Mouse (Mus musculus) kidney, postnatal 0 days (tissue): Measurements from ENCODE around the gene Abca1. TPM values are rescaled to one million over a fixed set of nuclear protein-coding genes. Genes with fewer than 3 reads are reported as not detected.

Experiments
- ATAC-seq: fragments of 200-750 bp; cut with Nextera tagmentation; replicated peaks from 2 replicates; pipeline ENCODE4 v1.8.0; 2017; ENCODE audit warnings: low read depth, moderate number of reproducible peaks, moderate TSS enrichment, moderate library complexity; ENCODE audit not compliant: low FRiP score
- DNase-seq: peaks from one replicate; pipeline ENCODE4 v3.0.0-alpha.2; 2016; ENCODE audit warnings: low spot score
- H3K27ac ChIP-seq: fragments of 300-500 bp; sonication (generic); 2 replicates; pipeline ENCODE4 v1.5.1; 2014; ENCODE audit warnings: mild to moderate bottlenecking
- H3K27me3 ChIP-seq: fragments of 300-500 bp; sonication (generic); 2 replicates; pipeline ENCODE4 v1.6.1; 2014; ENCODE audit warnings: low read length, mixed read lengths; ENCODE audit not compliant: insufficient read depth
- H3K36me3 ChIP-seq: fragments of 300-500 bp; sonication (generic); 2 replicates; pipeline ENCODE4 v1.6.1; 2014; ENCODE audit warnings: low read length, mixed read lengths; ENCODE audit not compliant: insufficient read depth
- H3K4me1 ChIP-seq: fragments of 300-500 bp; sonication (generic); replicated peaks from 2 replicates; pipeline ENCODE4 v1.6.1; 2014; ENCODE audit warnings: antibody characterized with exemption, low read length, mixed read lengths; ENCODE audit not compliant: insufficient read depth
- H3K4me2 ChIP-seq: fragments of 300-500 bp; sonication (generic); 2 replicates; pipeline ENCODE4 v1.6.1; 2014; ENCODE audit warnings: mild to moderate bottlenecking, low read length, moderate library complexity, mixed read lengths
- H3K4me3 ChIP-seq: fragments of 300-500 bp; sonication (generic); replicated peaks from 2 replicates; pipeline ENCODE4 v1.5.1; 2014; ENCODE audit warnings: low read depth, low read length
- H3K9ac ChIP-seq: fragments of 300-500 bp; sonication (generic); 2 replicates; pipeline ENCODE4 v1.6.1; 2014; ENCODE audit warnings: low read depth, low read length
- H3K9me3 ChIP-seq: fragments of 300-500 bp; sonication (generic); replicated peaks from 2 replicates; pipeline ENCODE4 v1.6.1; 2016; ENCODE audit warnings: low read length, inconsistent platforms, mixed read lengths
- CTCF ChIP-seq: IDR thresholded peaks from 2 replicates; pipeline ENCODE4 v1.5.1; 2016; ENCODE audit warnings: antibody characterized with exemption, low read depth, mild to moderate bottlenecking, moderate library complexity
- WGBS: fragments of 180-500 bp; shearing (Covaris S2); extraction: QIAGEN DNeasy Blood & Tissue Kit; methylation state at CpG from one replicate; pipeline ENCODE4 v1.1.7; 2014; 5-methylcytosine and 5-hydroxymethylcytosine counted together
- polyA plus RNA-seq: library from polyadenylated mRNA; unstranded; fragments of >200 nt; fragmentation: Nextera tagmentation; extraction: Ambion mirVana; gene quantifications from 2 replicates; pipeline ENCODE4 v1.2.1, GENCODE M21; 2015

Abca1 gene
- polyA plus RNA-seq, 1 experiment from 2014 or later = 4.7 TPM

DNA sequence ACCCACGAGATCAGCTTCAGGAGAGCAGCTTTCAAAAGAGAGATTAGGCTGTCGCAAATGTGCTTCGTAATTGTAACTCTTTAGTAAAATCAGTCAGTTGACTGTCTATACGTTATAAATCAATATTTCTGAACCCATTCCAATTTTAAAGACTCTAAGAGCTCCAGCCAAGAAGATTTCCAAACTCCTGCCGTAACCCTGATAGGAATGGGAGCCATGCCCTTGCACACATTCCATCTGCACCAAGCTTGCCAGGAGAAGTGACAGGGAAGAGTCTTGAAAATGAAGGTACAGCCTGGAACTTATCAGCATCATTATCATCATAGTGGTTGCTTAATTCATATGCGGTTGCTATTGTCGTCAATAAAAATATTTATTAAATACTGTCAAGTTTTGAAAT is 15.2 kb upstream of the Abca1 start:
- 87% methylated on average over 7 of the region's 7 CpGs for WGBS
- no peak for TF ChIP-seq CTCF
- H3K4me3 ChIP-seq = no peak overlapping the region
- no peak overlapping the region for H3K4me2 ChIP-seq
- H3K27me3 ChIP-seq = no peaks in the 10 kb centered on the region
- DNase-seq (no peak), ATAC-seq (no peak)
- no peaks in the 10 kb centered on the region for H3K4me1 ChIP-seq
- no peaks in the 10 kb centered on the region for H3K36me3 ChIP-seq
- no peak overlapping the region for H3K9ac ChIP-seq
- H3K27ac ChIP-seq = no peak overlapping the region
- no peaks in the 10 kb centered on the region for H3K9me3 ChIP-seq

DNA sequence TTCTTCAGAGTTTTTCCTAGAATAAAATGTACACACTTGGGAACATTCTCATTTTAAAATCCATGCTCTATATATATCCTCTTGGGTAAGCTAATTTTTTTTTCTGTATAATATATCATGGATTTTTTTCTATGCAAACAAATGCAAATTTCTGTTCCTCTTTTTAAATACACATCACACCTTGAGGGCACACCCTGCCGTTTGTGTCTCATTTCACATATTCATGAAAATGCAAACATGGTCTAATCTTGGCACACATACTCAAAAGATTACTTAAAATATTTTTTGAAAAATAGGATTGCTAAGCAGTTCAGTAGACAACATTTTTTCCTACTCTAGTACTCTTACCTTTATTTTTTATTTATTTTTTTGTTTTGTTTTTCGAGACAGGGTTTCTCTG is 10.7 kb upstream of the Abca1 start:
- Histone ChIP-seq H3K27me3 (no peaks in the 10 kb centered on the region), H3K4me1 (no peaks in the 10 kb centered on the region), H3K27ac (no peak overlapping the region), H3K4me3 (no peak overlapping the region), H3K9ac (no peak overlapping the region), H3K4me2 (no peak overlapping the region), H3K36me3 (no peaks in the 10 kb centered on the region), H3K9me3 (no peaks in the 10 kb centered on the region)
- ATAC-seq (no peak), DNase-seq (no peak)
- no peak for TF ChIP-seq CTCF
- 84% methylated on average over 2 of the region's 2 CpGs for WGBS

DNA sequence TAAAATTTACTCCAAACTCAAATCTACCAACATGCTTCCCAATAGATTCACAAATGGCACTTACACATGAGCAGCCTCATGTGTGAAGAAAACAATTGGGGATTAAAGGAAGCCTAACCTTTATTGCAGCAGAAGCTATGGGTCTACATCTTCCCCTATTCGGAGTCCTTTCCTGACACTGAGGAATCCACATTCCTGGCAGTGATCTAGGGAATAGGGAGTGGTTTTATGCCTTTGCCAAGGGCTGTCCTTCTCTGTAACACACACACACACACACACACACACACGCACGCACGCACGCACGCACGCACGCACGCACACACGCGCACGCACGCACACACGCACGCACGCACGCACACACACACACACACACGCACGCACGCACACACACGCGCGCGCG is 5.5 kb upstream of the Abca1 start:
- H3K4me3 ChIP-seq = no peak overlapping the region
- H3K4me2 ChIP-seq = no peak overlapping the region
- TF ChIP-seq CTCF = no peak
- ATAC-seq (no peak), DNase-seq (no peak)
- H3K4me1 ChIP-seq = no peaks in the 10 kb centered on the region
- no peak overlapping the region for H3K27ac ChIP-seq
- H3K27me3 ChIP-seq = no peaks in the 10 kb centered on the region
- 75% methylated on average over 10 of the region's 25 CpGs for WGBS
- H3K36me3 ChIP-seq = no peaks in the 10 kb centered on the region
- H3K9ac ChIP-seq = no peak overlapping the region
- no peaks in the 10 kb centered on the region for H3K9me3 ChIP-seq

DNA sequence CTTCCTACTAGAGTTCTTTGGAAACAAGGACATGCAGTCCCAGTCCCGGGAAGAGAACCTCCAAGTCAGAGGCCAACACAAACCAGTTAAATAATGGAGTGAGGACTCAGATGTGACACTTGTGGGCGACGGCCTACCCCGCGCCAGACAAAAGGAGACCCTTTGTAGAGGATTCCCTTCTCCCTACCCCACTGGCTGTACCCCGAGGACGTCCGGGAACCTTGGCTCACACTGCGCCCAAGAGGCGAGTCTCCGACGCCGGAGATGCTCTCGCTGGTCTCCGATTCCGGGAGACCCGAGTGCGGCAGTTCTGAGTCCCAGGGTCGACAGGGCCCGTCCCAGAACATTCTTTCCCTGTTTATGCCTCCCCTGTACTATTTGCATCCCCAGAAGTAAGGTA is 519 bp downstream of the Abca1 start:
- peak overlapping the region; percentile 79 for H3K27ac ChIP-seq
- peak overlapping the region; percentile 77 for H3K4me2 ChIP-seq
- ATAC-seq (0 out of 2 replicates have a peak, but pooled peaks have one; percentile 11), DNase-seq (peak; percentile 40)
- no peaks in the 10 kb centered on the region for H3K9me3 ChIP-seq
- H3K27me3 ChIP-seq = no peaks in the 10 kb centered on the region
- H3K4me1 ChIP-seq = peaks cover 3% of the 10 kb centered on the region; the same call in 1 of the 2 replicates
- TF ChIP-seq CTCF = no peak
- under 1% methylated on average over 20 of the region's 20 CpGs for WGBS
- peak overlapping the region; percentile 67 for H3K9ac ChIP-seq
- peak overlapping the region; percentile 59 for H3K4me3 ChIP-seq
- H3K36me3 ChIP-seq = no peaks in the 10 kb centered on the region

GRCm38 (mm10) chr4:53158634-53159033 is 1.1 kb downstream of the Abca1 start:
- Histone ChIP-seq H3K36me3 (no peaks in the 10 kb centered on the region), H3K4me1 (peaks cover 3% of the 10 kb centered on the region; the same call in 1 of the 2 replicates), H3K9me3 (no peaks in the 10 kb centered on the region), H3K27me3 (no peaks in the 10 kb centered on the region), H3K9ac (peak overlapping the region; percentile 67), H3K27ac (peak overlapping the region; percentile 79), H3K4me2 (peak overlapping the region; percentile 77), H3K4me3 (peak overlapping the region; percentile 59)
- peak; percentile 83 for DNase-seq
- WGBS = 3% methylated on average over 18 of the region's 18 CpGs
- TF ChIP-seq CTCF = peak; percentile 85
- peak; percentile 80 for ATAC-seq

GRCm38 (mm10) chr4:53155471-53155870 is 4.2 kb downstream of the Abca1 start:
- Histone ChIP-seq H3K4me1 (peaks cover 3% of the 10 kb centered on the region; the same call in 1 of the 2 replicates), H3K27ac (no peak overlapping the region), H3K27me3 (no peaks in the 10 kb centered on the region), H3K4me2 (no peak overlapping the region), H3K4me3 (no peak overlapping the region), H3K36me3 (no peaks in the 10 kb centered on the region), H3K9ac (no peak overlapping the region), H3K9me3 (no peaks in the 10 kb centered on the region)
- DNase-seq (no peak), ATAC-seq (no peak)
- 71% methylated on average over 11 of the region's 11 CpGs for WGBS
- no peak for TF ChIP-seq CTCF

- H3K9me3 ChIP-seq = no peaks in the 10 kb centered on the region
- DNase-seq (no peak), ATAC-seq (no peak)
- WGBS = 68% methylated on average over 6 of the region's 6 CpGs
- peaks cover 3% of the 10 kb centered on the region; the same call in 1 of the 2 replicates for H3K4me1 ChIP-seq
- H3K27me3 ChIP-seq = no peaks in the 10 kb centered on the region
- TF ChIP-seq CTCF = no peak
- no peak overlapping the region for H3K4me3 ChIP-seq
- no peak overlapping the region for H3K4me2 ChIP-seq
- H3K36me3 ChIP-seq = no peaks in the 10 kb centered on the region
- no peak overlapping the region for H3K9ac ChIP-seq
- H3K27ac ChIP-seq = no peak overlapping the region
These were observed 6.0 kb downstream of the Abca1 start for GRCm38 (mm10) chr4:53153711-53154110.
